Mouse (Mus musculus): ENCODE measurements around the gene Krtap22-2. TPM values are rescaled to one million over a fixed set of nuclear protein-coding genes. Genes with fewer than 3 reads are reported as not detected.

Krtap22-2 gene
- not detected for polyA plus RNA-seq (2014; fragmentation: Illumina TruSeq; extraction: RNeasy Lipid Tissue Mini Kit (QIAGEN cat#74804); ENCODE audit: low read depth, low replicate concordance)

DNA sequence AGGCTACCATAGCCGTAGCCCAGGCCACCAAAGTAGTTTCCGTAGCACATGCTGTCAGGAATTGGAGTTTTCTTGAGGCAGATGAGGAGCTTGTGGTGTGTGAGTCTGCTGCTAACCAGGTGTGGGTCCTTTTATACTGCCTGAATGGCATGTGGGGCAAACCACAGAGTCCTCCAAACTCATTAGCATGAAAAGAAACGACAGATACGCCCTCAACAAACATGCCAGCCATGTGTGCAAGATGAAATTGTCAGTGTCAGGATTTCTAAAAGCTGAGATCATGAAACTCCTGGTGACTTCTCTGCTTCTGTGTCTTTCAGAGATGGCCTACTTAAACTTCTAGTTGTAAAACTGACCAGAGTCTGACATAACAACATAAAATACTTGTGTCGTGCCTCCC, at the start of gene Krtap22-2:
Gene Krtap22-2, minus strand, starts transcription at position 101 of the 400 bp plus-strand sequence.

GRCm38 (mm10) chr16:89047783-89048182, 37.2 kb upstream of the Krtap22-2 start, which contains the start of gene Krtap6-5:
Gene Krtap6-5 (minus strand): TSS chr16:89047883.

GRCm38 (mm10) chr16:89041372-89041771, 30.8 kb upstream of the Krtap22-2 start, which contains the start of gene Gm10228:
Gene Gm10228 (minus strand): TSS chr16:89041472.

GRCm38 (mm10) chr16:89031399-89031798, 20.8 kb upstream of the Krtap22-2 start, which contains the start of gene Krtap6-1:
Gene Krtap6-1 (plus strand): TSS chr16:89031699.

GRCm38 (mm10) chr16:89014984-89015383, 4.4 kb upstream of the Krtap22-2 start, which contains the start of gene Gm10229:
Gene Gm10229 (plus strand): TSS chr16:89015284.

DNA sequence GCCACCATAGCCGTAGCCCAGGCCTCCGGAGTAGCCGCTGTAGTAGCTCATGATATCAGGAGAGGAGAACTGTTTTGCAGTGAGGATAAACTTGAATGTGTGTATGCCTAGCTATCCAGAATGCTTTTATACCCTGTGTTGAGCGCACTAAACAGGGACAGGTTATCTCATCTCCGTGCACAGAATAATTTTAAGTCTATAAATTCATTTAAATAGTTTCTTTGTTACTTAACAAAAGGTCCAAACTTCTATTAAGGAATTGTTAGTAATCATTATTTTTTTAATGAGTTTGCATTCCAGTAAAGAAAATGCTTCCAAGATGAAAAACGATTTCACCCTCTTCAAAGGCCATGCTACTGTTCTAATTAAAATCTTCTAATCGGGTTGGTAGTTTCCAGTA, 47.8 kb downstream of the Krtap22-2 start, which contains the start of gene Krtap16-3:
Gene Krtap16-3, minus strand, starts transcription at position 101 of the 400 bp plus-strand sequence.

Other genes starting within 250 kb of the Krtap22-2 start
- gene 2310057N15Rik, start 236.6 kb downstream of the Krtap22-2 start, polyA plus RNA-seq (2014; fragmentation: Illumina TruSeq; extraction: RNeasy Lipid Tissue Mini Kit (QIAGEN cat#74804); ENCODE audit: low read depth, low replicate concordance) = not detected
- not detected for gene Gm5965, start 232.9 kb downstream of the Krtap22-2 start, polyA plus RNA-seq (2014; fragmentation: Illumina TruSeq; extraction: RNeasy Lipid Tissue Mini Kit (QIAGEN cat#74804); ENCODE audit: low read depth, low replicate concordance)
- not detected for gene Gm20741, start 198.5 kb downstream of the Krtap22-2 start, polyA plus RNA-seq (2014; fragmentation: Illumina TruSeq; extraction: RNeasy Lipid Tissue Mini Kit (QIAGEN cat#74804); ENCODE audit: low read depth, low replicate concordance)
- gene Krtap15, start 190.5 kb downstream of the Krtap22-2 start, polyA plus RNA-seq (2014; fragmentation: Illumina TruSeq; extraction: RNeasy Lipid Tissue Mini Kit (QIAGEN cat#74804); ENCODE audit: low read depth, low replicate concordance) = not detected
- not detected for gene Krtap14, start 184.6 kb downstream of the Krtap22-2 start, polyA plus RNA-seq (2014; fragmentation: Illumina TruSeq; extraction: RNeasy Lipid Tissue Mini Kit (QIAGEN cat#74804); ENCODE audit: low read depth, low replicate concordance)
- not detected for gene Krtap19-1, start 141.3 kb downstream of the Krtap22-2 start, polyA plus RNA-seq (2014; fragmentation: Illumina TruSeq; extraction: RNeasy Lipid Tissue Mini Kit (QIAGEN cat#74804); ENCODE audit: low read depth, low replicate concordance)
- gene Krtap19-2, start 136.5 kb downstream of the Krtap22-2 start, polyA plus RNA-seq (2014; fragmentation: Illumina TruSeq; extraction: RNeasy Lipid Tissue Mini Kit (QIAGEN cat#74804); ENCODE audit: low read depth, low replicate concordance) = not detected
- gene Krtap19-3, start 132.7 kb downstream of the Krtap22-2 start, polyA plus RNA-seq (2014; fragmentation: Illumina TruSeq; extraction: RNeasy Lipid Tissue Mini Kit (QIAGEN cat#74804); ENCODE audit: low read depth, low replicate concordance) = not detected
- gene Krtap19-4, start 125.7 kb downstream of the Krtap22-2 start, polyA plus RNA-seq (2014; fragmentation: Illumina TruSeq; extraction: RNeasy Lipid Tissue Mini Kit (QIAGEN cat#74804); ENCODE audit: low read depth, low replicate concordance) = not detected
- not detected for gene Krtap19-5, start 114.3 kb downstream of the Krtap22-2 start, polyA plus RNA-seq (2014; fragmentation: Illumina TruSeq; extraction: RNeasy Lipid Tissue Mini Kit (QIAGEN cat#74804); ENCODE audit: low read depth, low replicate concordance)
- gene Krtap19-9b, start 78.5 kb downstream of the Krtap22-2 start, polyA plus RNA-seq (2014; fragmentation: Illumina TruSeq; extraction: RNeasy Lipid Tissue Mini Kit (QIAGEN cat#74804); ENCODE audit: low read depth, low replicate concordance) = not detected
- gene Krtap16-3, start 47.9 kb downstream of the Krtap22-2 start, polyA plus RNA-seq (2014; fragmentation: Illumina TruSeq; extraction: RNeasy Lipid Tissue Mini Kit (QIAGEN cat#74804); ENCODE audit: low read depth, low replicate concordance) = not detected
- not detected for gene Gm10229, start 4.5 kb upstream of the Krtap22-2 start, polyA plus RNA-seq (2014; fragmentation: Illumina TruSeq; extraction: RNeasy Lipid Tissue Mini Kit (QIAGEN cat#74804); ENCODE audit: low read depth, low replicate concordance)
- gene Krtap6-1, start 20.9 kb upstream of the Krtap22-2 start, polyA plus RNA-seq (2014; fragmentation: Illumina TruSeq; extraction: RNeasy Lipid Tissue Mini Kit (QIAGEN cat#74804); ENCODE audit: low read depth, low replicate concordance) = not detected
- gene Gm10228, start 30.7 kb upstream of the Krtap22-2 start, polyA plus RNA-seq (2014; fragmentation: Illumina TruSeq; extraction: RNeasy Lipid Tissue Mini Kit (QIAGEN cat#74804); ENCODE audit: low read depth, low replicate concordance) = not detected
- gene Krtap6-5, start 37.1 kb upstream of the Krtap22-2 start, polyA plus RNA-seq (2014; fragmentation: Illumina TruSeq; extraction: RNeasy Lipid Tissue Mini Kit (QIAGEN cat#74804); ENCODE audit: low read depth, low replicate concordance) = not detected
- gene 1110025L11Rik, start 53.2 kb upstream of the Krtap22-2 start, polyA plus RNA-seq (2014; fragmentation: Illumina TruSeq; extraction: RNeasy Lipid Tissue Mini Kit (QIAGEN cat#74804); ENCODE audit: low read depth, low replicate concordance) = 0.45 TPM
- not detected for gene Krtap6-3, start 73.3 kb upstream of the Krtap22-2 start, polyA plus RNA-seq (2014; fragmentation: Illumina TruSeq; extraction: RNeasy Lipid Tissue Mini Kit (QIAGEN cat#74804); ENCODE audit: low read depth, low replicate concordance)
- gene Gm6358, start 130.1 kb upstream of the Krtap22-2 start, polyA plus RNA-seq (2014; fragmentation: Illumina TruSeq; extraction: RNeasy Lipid Tissue Mini Kit (QIAGEN cat#74804); ENCODE audit: low read depth, low replicate concordance) = not detected
- not detected for gene Gm10061, start 140.3 kb upstream of the Krtap22-2 start, polyA plus RNA-seq (2014; fragmentation: Illumina TruSeq; extraction: RNeasy Lipid Tissue Mini Kit (QIAGEN cat#74804); ENCODE audit: low read depth, low replicate concordance)
- gene Gm9789, start 147.2 kb upstream of the Krtap22-2 start, polyA plus RNA-seq (2014; fragmentation: Illumina TruSeq; extraction: RNeasy Lipid Tissue Mini Kit (QIAGEN cat#74804); ENCODE audit: low read depth, low replicate concordance) = 5.7 TPM
- gene Gm7735, start 158.7 kb upstream of the Krtap22-2 start, polyA plus RNA-seq (2014; fragmentation: Illumina TruSeq; extraction: RNeasy Lipid Tissue Mini Kit (QIAGEN cat#74804); ENCODE audit: low read depth, low replicate concordance) = not detected
- not detected for gene 1110057P08Rik, start 164.0 kb upstream of the Krtap22-2 start, polyA plus RNA-seq (2014; fragmentation: Illumina TruSeq; extraction: RNeasy Lipid Tissue Mini Kit (QIAGEN cat#74804); ENCODE audit: low read depth, low replicate concordance)
- not detected for gene Krtap20-2, start 195.1 kb upstream of the Krtap22-2 start, polyA plus RNA-seq (2014; fragmentation: Illumina TruSeq; extraction: RNeasy Lipid Tissue Mini Kit (QIAGEN cat#74804); ENCODE audit: low read depth, low replicate concordance)